Mouse (Mus musculus) cortical plate, adult 2 months (tissue): ENCODE results near the gene Ttk.

Experiments
- CTCF ChIP-seq: fragments of 200-500 bp; IDR thresholded peaks from 2 replicates; pipeline ENCODE4 v1.5.1; 2011; ENCODE audit warnings: mild to moderate bottlenecking, control low read depth, low read length; ENCODE audit not compliant: insufficient read depth; ENCODE audit errors: extremely low read depth
- POLR2A ChIP-seq: fragments of 200-500 bp; IDR thresholded peaks from 2 replicates; pipeline ENCODE4 v1.6.1; 2011; ENCODE audit warnings: mild to moderate bottlenecking, low read length, control low read depth; ENCODE audit not compliant: insufficient read depth; ENCODE audit errors: extremely low read depth

DNA sequence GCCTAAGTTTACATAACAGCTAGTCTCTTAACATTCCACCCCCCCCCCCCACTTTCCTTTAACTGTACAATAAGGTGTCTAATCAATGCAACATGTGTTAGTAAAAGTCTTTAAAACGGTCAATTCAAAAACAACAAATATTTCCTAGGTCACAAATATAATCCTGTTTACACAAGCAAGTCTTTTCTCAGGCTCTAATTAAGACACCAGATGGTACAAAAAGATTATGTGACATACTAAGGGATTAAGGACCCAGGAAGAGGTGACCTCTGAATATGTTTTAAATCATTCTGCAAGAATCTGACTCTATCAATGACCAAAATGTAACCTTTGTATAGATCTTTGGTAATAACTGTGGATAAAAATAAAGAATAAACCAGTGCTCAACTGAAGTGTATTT is 49.0 kb upstream of the Ttk start:
- TF ChIP-seq POLR2A = no peak
- TF ChIP-seq CTCF = no peak
